Mouse (Mus musculus): Measurements from ENCODE around the gene Gm21865. TPM values are rescaled to one million over a fixed set of nuclear protein-coding genes. Genes with fewer than 3 reads are reported as not detected.
"Not testable (repeated sequence)": the region's sequence is repeated elsewhere in the genome, so short reads cannot be mapped to it uniquely, and the experiment has no call there.

Gm21865 gene
- total RNA-seq (2022), result not detected

GRCm38 (mm10) chrY:40316803-40317202, at the start of gene Gm21865:
Gene Gm21865, minus strand, starts transcription at chrY:40316903.
- DNase-seq (ENCODE audit: low spot score), result not testable (repeated sequence)

Other genes starting within 250 kb of the Gm21865 start
- not detected for gene Gm21882, start 64.6 kb upstream of the Gm21865 start, total RNA-seq (2022)